Mouse (Mus musculus) liver, embryonic 14 days (tissue): ENCODE results near the gene Gm13698. TPM values are rescaled to one million over a fixed set of nuclear protein-coding genes. Genes with fewer than 3 reads are reported as not detected.

Experiments
- polyA plus RNA-seq: library from polyadenylated mRNA; depleted of rRNA; stranded (reverse); fragments of >200 nt; gene quantifications from 2 replicates; pipeline ENCODE4 v1.2.3, GENCODE M21; 2012; rRNA removed

Gm13698 gene
- polyA plus RNA-seq, result 0.01 TPM in 2 replicates

DNA sequence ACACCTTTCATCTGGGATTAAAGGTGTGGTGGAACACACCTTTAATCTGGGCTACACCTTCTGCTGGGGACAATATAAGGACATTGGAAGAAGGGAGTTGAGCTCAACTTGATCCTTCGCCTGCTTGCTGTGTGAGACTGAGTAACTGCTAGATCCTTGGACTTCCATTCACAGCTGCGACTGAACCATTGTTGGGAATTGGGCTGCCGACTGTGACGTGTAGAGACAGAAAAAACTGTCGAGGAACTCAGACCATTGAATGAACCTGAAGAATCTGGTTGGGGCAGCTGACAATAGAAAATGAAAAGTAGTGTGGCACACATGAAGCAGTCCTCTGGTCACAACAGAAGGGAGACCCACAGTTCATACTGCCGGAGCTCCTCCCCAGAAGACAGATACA is at the start of gene Gm13698:
Gm13698 (plus strand) TSS at position 301 of the 400 bp plus-strand sequence.

DNA sequence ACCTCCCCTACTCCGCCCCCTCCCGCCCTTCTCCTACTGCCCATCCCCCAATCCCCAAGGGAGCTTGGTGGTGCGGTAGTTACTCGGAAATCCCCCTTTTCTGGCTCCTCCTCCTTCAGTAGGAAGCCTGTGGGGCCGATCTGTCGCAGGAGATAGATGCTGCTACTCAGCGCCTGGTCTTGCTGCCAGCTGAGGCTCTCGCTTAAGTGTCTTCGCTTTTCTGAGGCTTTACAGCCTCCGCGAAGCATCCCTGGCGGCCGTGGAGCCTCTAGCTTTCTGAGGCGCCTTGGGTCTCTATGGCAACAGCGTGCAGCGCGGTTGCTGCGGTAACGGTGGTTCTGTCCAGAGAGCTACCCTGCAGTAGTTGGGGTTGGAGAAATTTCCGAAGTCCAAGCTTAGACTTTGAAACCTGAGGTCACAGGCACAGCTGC is 14.5 kb upstream of the Gm13698 start, which contains the start of gene Zswim2:
Zswim2 (minus strand) TSS at position 298 of the 431 bp plus-strand sequence.

DNA sequence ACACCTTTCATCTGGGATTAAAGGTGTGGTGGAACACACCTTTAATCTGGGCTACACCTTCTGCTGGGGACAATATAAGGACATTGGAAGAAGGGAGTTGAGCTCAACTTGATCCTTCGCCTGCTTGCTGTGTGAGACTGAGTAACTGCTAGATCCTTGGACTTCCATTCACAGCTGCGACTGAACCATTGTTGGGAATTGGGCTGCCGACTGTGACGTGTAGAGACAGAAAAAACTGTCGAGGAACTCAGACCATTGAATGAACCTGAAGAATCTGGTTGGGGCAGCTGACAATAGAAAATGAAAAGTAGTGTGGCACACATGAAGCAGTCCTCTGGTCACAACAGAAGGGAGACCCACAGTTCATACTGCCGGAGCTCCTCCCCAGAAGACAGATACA is 5.7 kb downstream of the Gm13698 start, which contains the start of gene Gm13693:
Gm13693 (plus strand) TSS at position 301 of the 400 bp plus-strand sequence.

DNA sequence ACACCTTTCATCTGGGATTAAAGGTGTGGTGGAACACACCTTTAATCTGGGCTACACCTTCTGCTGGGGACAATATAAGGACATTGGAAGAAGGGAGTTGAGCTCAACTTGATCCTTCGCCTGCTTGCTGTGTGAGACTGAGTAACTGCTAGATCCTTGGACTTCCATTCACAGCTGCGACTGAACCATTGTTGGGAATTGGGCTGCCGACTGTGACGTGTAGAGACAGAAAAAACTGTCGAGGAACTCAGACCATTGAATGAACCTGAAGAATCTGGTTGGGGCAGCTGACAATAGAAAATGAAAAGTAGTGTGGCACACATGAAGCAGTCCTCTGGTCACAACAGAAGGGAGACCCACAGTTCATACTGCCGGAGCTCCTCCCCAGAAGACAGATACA is 11.5 kb downstream of the Gm13698 start, which contains the start of gene Gm13695:
Gm13695 (plus strand) TSS at position 301 of the 400 bp plus-strand sequence.

DNA sequence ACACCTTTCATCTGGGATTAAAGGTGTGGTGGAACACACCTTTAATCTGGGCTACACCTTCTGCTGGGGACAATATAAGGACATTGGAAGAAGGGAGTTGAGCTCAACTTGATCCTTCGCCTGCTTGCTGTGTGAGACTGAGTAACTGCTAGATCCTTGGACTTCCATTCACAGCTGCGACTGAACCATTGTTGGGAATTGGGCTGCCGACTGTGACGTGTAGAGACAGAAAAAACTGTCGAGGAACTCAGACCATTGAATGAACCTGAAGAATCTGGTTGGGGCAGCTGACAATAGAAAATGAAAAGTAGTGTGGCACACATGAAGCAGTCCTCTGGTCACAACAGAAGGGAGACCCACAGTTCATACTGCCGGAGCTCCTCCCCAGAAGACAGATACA is 17.3 kb downstream of the Gm13698 start, which contains the start of gene Gm13696:
Gm13696 (plus strand) TSS at position 301 of the 400 bp plus-strand sequence.

DNA sequence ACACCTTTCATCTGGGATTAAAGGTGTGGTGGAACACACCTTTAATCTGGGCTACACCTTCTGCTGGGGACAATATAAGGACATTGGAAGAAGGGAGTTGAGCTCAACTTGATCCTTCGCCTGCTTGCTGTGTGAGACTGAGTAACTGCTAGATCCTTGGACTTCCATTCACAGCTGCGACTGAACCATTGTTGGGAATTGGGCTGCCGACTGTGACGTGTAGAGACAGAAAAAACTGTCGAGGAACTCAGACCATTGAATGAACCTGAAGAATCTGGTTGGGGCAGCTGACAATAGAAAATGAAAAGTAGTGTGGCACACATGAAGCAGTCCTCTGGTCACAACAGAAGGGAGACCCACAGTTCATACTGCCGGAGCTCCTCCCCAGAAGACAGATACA is 23.1 kb downstream of the Gm13698 start, which contains the start of gene Gm13694:
Gm13694 (plus strand) TSS at position 301 of the 400 bp plus-strand sequence.

DNA sequence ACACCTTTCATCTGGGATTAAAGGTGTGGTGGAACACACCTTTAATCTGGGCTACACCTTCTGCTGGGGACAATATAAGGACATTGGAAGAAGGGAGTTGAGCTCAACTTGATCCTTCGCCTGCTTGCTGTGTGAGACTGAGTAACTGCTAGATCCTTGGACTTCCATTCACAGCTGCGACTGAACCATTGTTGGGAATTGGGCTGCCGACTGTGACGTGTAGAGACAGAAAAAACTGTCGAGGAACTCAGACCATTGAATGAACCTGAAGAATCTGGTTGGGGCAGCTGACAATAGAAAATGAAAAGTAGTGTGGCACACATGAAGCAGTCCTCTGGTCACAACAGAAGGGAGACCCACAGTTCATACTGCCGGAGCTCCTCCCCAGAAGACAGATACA is 28.9 kb downstream of the Gm13698 start, which contains the start of gene Gm13697:
Gm13697 (plus strand) TSS at position 301 of the 400 bp plus-strand sequence.

DNA sequence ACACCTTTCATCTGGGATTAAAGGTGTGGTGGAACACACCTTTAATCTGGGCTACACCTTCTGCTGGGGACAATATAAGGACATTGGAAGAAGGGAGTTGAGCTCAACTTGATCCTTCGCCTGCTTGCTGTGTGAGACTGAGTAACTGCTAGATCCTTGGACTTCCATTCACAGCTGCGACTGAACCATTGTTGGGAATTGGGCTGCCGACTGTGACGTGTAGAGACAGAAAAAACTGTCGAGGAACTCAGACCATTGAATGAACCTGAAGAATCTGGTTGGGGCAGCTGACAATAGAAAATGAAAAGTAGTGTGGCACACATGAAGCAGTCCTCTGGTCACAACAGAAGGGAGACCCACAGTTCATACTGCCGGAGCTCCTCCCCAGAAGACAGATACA is 34.8 kb downstream of the Gm13698 start, which contains the start of gene Gm13691:
Gm13691 (plus strand) TSS at position 301 of the 400 bp plus-strand sequence.

Other genes starting within 250 kb of the Gm13698 start
- gene Itgav, start 231.3 kb upstream of the Gm13698 start, polyA plus RNA-seq, result 4.7 and 5.9 TPM in 2 replicates
- gene Fam171b, start 143.1 kb upstream of the Gm13698 start, polyA plus RNA-seq, result 0.10 and 0.17 TPM in 2 replicates
- not detected in 2 replicates for gene Zswim2, start 14.5 kb upstream of the Gm13698 start, polyA plus RNA-seq
- gene Gm13693, start 5.8 kb downstream of the Gm13698 start, polyA plus RNA-seq, result 0.01 TPM in 2 replicates
- 0.01 TPM in 1 of 2 replicates, not detected in the other for gene Gm13695, start 11.6 kb downstream of the Gm13698 start, polyA plus RNA-seq
- 0.01 TPM in 2 replicates for gene Gm13696, start 17.4 kb downstream of the Gm13698 start, polyA plus RNA-seq
- gene Gm13694, start 23.2 kb downstream of the Gm13698 start, polyA plus RNA-seq, result 0.01 TPM in 2 replicates
- gene Gm13697, start 29.1 kb downstream of the Gm13698 start, polyA plus RNA-seq, result 0.01 TPM in 2 replicates
- 0.01 TPM in 2 replicates for gene Gm13691, start 34.9 kb downstream of the Gm13698 start, polyA plus RNA-seq